Mouse (Mus musculus): ENCODE results near the gene Proca1.
A peak's percentile ranks its signal among the peaks of the same experiment; 100 is the strongest.
"Not testable (repeated sequence)": the region's sequence is repeated elsewhere in the genome, so short reads cannot be mapped to it uniquely, and the experiment has no call there.

Gene Proca1

GRCm38 (mm10) chr11:78182450-78182849, 10.7 kb upstream of the Proca1 start:
- no peak for ATAC-seq (ENCODE audit: low TSS enrichment)

- peak; percentile 92 for ATAC-seq (ENCODE audit: low TSS enrichment)
Measured at GRCm38 (mm10) chr11:78182961-78183844, 10.0 kb upstream of the Proca1 start, which contains the start of gene Rpl23a. Gene Rpl23a (minus strand): TSS chr11:78183584.

GRCm38 (mm10) chr11:78183884-78184514, 9.2 kb upstream of the Proca1 start:
- no peak for ATAC-seq (ENCODE audit: low TSS enrichment)

- not testable (repeated sequence) for ATAC-seq (ENCODE audit: low TSS enrichment)
Measured at GRCm38 (mm10) chr11:78184702-78185101, 8.5 kb upstream of the Proca1 start.

- peak; percentile 42; the same call in 1 of the 2 replicates for ATAC-seq (ENCODE audit: low TSS enrichment)
Measured at GRCm38 (mm10) chr11:78188331-78189233, 4.6 kb upstream of the Proca1 start, which contains the start of gene Rab34. Gene Rab34 (plus strand): TSS chr11:78188430.

GRCm38 (mm10) chr11:78189234-78190040, 3.8 kb upstream of the Proca1 start:
- ATAC-seq (ENCODE audit: low TSS enrichment) = peak; percentile 50; the same call in 1 of the 2 replicates

GRCm38 (mm10) chr11:78190041-78190440, 3.2 kb upstream of the Proca1 start:
- ATAC-seq (ENCODE audit: low TSS enrichment) = no peak

- no peak; the same call in 1 of the 2 replicates for ATAC-seq (ENCODE audit: low TSS enrichment)
Measured at GRCm38 (mm10) chr11:78194411-78195100, 1.4 kb downstream of the Proca1 start.

- ATAC-seq (ENCODE audit: low TSS enrichment) = no peak
Measured at GRCm38 (mm10) chr11:78195101-78195863, 2.1 kb downstream of the Proca1 start.

- no peak for ATAC-seq (ENCODE audit: low TSS enrichment)
Measured at GRCm38 (mm10) chr11:78202372-78202771, 9.2 kb downstream of the Proca1 start.

- ATAC-seq (ENCODE audit: low TSS enrichment) = no peak
Measured at GRCm38 (mm10) chr11:78204287-78204686, 11.1 kb downstream of the Proca1 start.

- no peak for ATAC-seq (ENCODE audit: low TSS enrichment)
Measured at GRCm38 (mm10) chr11:78205361-78206206, 12.4 kb downstream of the Proca1 start.

- ATAC-seq (ENCODE audit: low TSS enrichment) = no peak
Measured at GRCm38 (mm10) chr11:78207190-78207589, 14.0 kb downstream of the Proca1 start.

GRCm38 (mm10) chr11:78209886-78210285, 16.7 kb downstream of the Proca1 start:
- no peak for ATAC-seq (ENCODE audit: low TSS enrichment)

- no peak for ATAC-seq (ENCODE audit: low TSS enrichment)
Measured at GRCm38 (mm10) chr11:78210615-78211014, 17.4 kb downstream of the Proca1 start.

GRCm38 (mm10) chr11:78211513-78211912, 18.3 kb downstream of the Proca1 start:
- ATAC-seq (ENCODE audit: low TSS enrichment) = no peak

GRCm38 (mm10) chr11:78213086-78213817, 20.1 kb downstream of the Proca1 start:
- no peak for ATAC-seq (ENCODE audit: low TSS enrichment)
